Mouse (Mus musculus) olfactory bulb, adult 2 months (tissue): Measurements from ENCODE around the gene Troap. TPM values are rescaled to one million over a fixed set of nuclear protein-coding genes. Genes with fewer than 3 reads are reported as not detected.

Experiments
- H3K27ac ChIP-seq: fragments of 200-500 bp; 2 replicates; pipeline ENCODE4 v1.5.1; 2012; ENCODE audit warnings: low read depth, low read length; ENCODE audit not compliant: insufficient read depth
- H3K4me1 ChIP-seq: fragments of 200-500 bp; 2 replicates; pipeline ENCODE4 v1.6.1; 2012; ENCODE audit warnings: low read length; ENCODE audit not compliant: control insufficient read depth, insufficient read depth
- H3K4me3 ChIP-seq: fragments of 200-500 bp; 2 replicates; pipeline ENCODE4 v1.5.1; 2012; ENCODE audit warnings: mild to moderate bottlenecking, low read depth, low read length, moderate library complexity; ENCODE audit not compliant: insufficient read depth
- CTCF ChIP-seq: fragments of 200-500 bp; IDR thresholded peaks from 2 replicates; pipeline ENCODE4 v1.5.1; 2012; ENCODE audit warnings: low read depth, mild to moderate bottlenecking, low read length, moderate library complexity; ENCODE audit not compliant: insufficient read depth
- POLR2A ChIP-seq: fragments of 200-500 bp; IDR thresholded peaks from 2 replicates; pipeline ENCODE4 v1.6.1; 2012; ENCODE audit warnings: mild to moderate bottlenecking, low read depth, low read length, moderate library complexity; ENCODE audit not compliant: insufficient read depth
- WGBS: fragments of 180-500 bp; shearing (Covaris S2); methylation state at CpG from one replicate; pipeline ENCODE4 v1.1.7; 2018; 5-methylcytosine and 5-hydroxymethylcytosine counted together
- polyA plus RNA-seq: library from polyadenylated mRNA; stranded (reverse); fragments of >200 nt; gene quantifications from 2 replicates; pipeline ENCODE4 v1.2.4, GENCODE M21; 2012; ENCODE audit warnings: low replicate concordance; ENCODE audit not compliant: missing spikeins, insufficient read depth, insufficient read length

Troap gene
- polyA plus RNA-seq, 1 experiment: not detected

- no peak overlapping the region for H3K4me3 ChIP-seq
- H3K27ac ChIP-seq: no peak overlapping the region
- no peak for TF ChIP-seq POLR2A
- no peak for TF ChIP-seq CTCF
- 82% methylated on average over 4 of the region's 4 CpGs for WGBS
- H3K4me1 ChIP-seq: peaks cover 17% of the 10 kb centered on the region
Measured at GRCm38 (mm10) chr15:99031388-99031675, 43.0 kb upstream of the Troap start.

GRCm38 (mm10) chr15:99032041-99032725 is 42.2 kb upstream of the Troap start:
- no peak for TF ChIP-seq POLR2A
- no peak overlapping the region for H3K4me3 ChIP-seq
- peaks cover 17% of the 10 kb centered on the region for H3K4me1 ChIP-seq
- 87% methylated on average over 9 of the region's 9 CpGs for WGBS
- no peak overlapping the region for H3K27ac ChIP-seq

- no peak overlapping the region for H3K27ac ChIP-seq
- no peak overlapping the region for H3K4me3 ChIP-seq
- TF ChIP-seq CTCF (no peak), POLR2A (no peak)
- WGBS: 82% methylated on average over 7 of the region's 7 CpGs
- peaks cover 17% of the 10 kb centered on the region for H3K4me1 ChIP-seq
Measured at GRCm38 (mm10) chr15:99032726-99033250, 41.6 kb upstream of the Troap start.

- TF ChIP-seq POLR2A (no peak), CTCF (no peak)
- H3K27ac ChIP-seq: no peak overlapping the region
- H3K4me3 ChIP-seq: no peak overlapping the region
- 74% methylated on average over 7 of the region's 7 CpGs for WGBS
- H3K4me1 ChIP-seq: peaks cover 17% of the 10 kb centered on the region
Measured at GRCm38 (mm10) chr15:99033498-99034270, 40.7 kb upstream of the Troap start.

GRCm38 (mm10) chr15:99035431-99035830 is 38.9 kb upstream of the Troap start:
- TF ChIP-seq CTCF (no peak), POLR2A (no peak)
- Histone ChIP-seq H3K4me3 (no peak overlapping the region), H3K4me1 (peaks cover 3% of the 10 kb centered on the region), H3K27ac (no peak overlapping the region)
- 84% methylated on average over 4 of the region's 4 CpGs for WGBS

- 62% methylated on average over 8 of the region's 8 CpGs for WGBS
- TF ChIP-seq POLR2A: no peak
- no peak for TF ChIP-seq CTCF
- H3K4me3 ChIP-seq: no peak overlapping the region
- peaks cover 3% of the 10 kb centered on the region for H3K4me1 ChIP-seq
- no peak overlapping the region for H3K27ac ChIP-seq
Measured at GRCm38 (mm10) chr15:99036249-99036905, 38.0 kb upstream of the Troap start.

- Histone ChIP-seq H3K4me1 (peaks cover 7% of the 10 kb centered on the region), H3K4me3 (no peak overlapping the region), H3K27ac (no peak overlapping the region)
- 100% methylated on average over 1 of the region's 1 CpGs for WGBS
- TF ChIP-seq CTCF: no peak
- no peak for TF ChIP-seq POLR2A
Measured at GRCm38 (mm10) chr15:99038025-99038424, 36.4 kb upstream of the Troap start.

GRCm38 (mm10) chr15:99038797-99039196 is 35.6 kb upstream of the Troap start:
- 93% methylated on average over 5 of the region's 5 CpGs for WGBS
- no peak overlapping the region for H3K27ac ChIP-seq
- H3K4me3 ChIP-seq: no peak overlapping the region
- peaks cover 7% of the 10 kb centered on the region for H3K4me1 ChIP-seq
- TF ChIP-seq CTCF (no peak), POLR2A (no peak)

- no peak overlapping the region for H3K27ac ChIP-seq
- H3K4me3 ChIP-seq: no peak overlapping the region
- H3K4me1 ChIP-seq: peaks cover 7% of the 10 kb centered on the region
- 85% methylated on average over 4 of the region's 4 CpGs for WGBS
- TF ChIP-seq CTCF (no peak), POLR2A (no peak)
Measured at GRCm38 (mm10) chr15:99039306-99039705, 35.1 kb upstream of the Troap start.
